Mouse (Mus musculus): ENCODE results near the gene Fbxw7. TPM values are rescaled to one million over a fixed set of nuclear protein-coding genes. Genes with fewer than 3 reads are reported as not detected.
A peak's percentile ranks its signal among the peaks of the same experiment; 100 is the strongest.

The Fbxw7 gene
- 13.8 and 14.1 TPM in 2 replicates for polyA plus RNA-seq (2016; fragmentation: Nextera tagmentation; extraction: Ambion mirVana)

- under 1% methylated on average over 70 of the region's 76 CpGs for WGBS
- Histone ChIP-seq H3K4me1 (peaks cover 20% of the 10 kb centered on the region), H3K27ac (peak within 1 kb of the TSS; percentile 94), H3K9ac (peak within 1 kb of the TSS; percentile 82), H3K9me3 (no peaks in the 10 kb centered on the region), H3K4me2 (replicated peaks) (peak within 1 kb of the TSS; percentile 95), H3K36me3 (no peaks in the 10 kb centered on the region), H3K4me3 (peak within 1 kb of the TSS; percentile 77), H3K27me3 (no peaks in the 10 kb centered on the region)
- ATAC-seq (ENCODE audit: insufficient number of reproducible peaks, insufficient read depth, low FRiP score, low TSS enrichment), result peak; percentile 62
Measured at GRCm38 (mm10) chr3:84814762-84815381, at the start of gene Fbxw7. Gene Fbxw7 (plus strand): TSS chr3:84815268.

DNA sequence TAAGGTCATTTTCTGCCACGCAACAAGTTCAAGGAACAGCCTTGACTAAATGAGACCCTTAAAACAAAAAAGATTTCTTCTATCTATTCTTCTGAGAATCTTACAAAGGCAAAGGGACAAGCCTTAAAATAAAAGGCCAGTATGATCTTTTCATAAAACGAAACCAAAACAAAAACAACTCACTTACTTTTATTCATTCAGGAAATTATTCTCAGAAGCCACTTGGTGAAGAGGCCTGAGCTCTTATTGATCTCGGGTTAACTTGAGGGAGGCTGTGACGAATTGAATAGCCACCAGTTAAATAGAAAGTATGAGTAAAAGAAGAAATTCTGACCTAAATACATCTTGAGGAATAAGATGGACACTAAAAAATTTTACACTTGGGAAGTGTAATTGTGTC is 46.1 kb upstream of the Fbxw7 start:
- no peaks in the 10 kb centered on the region for H3K36me3 ChIP-seq
- no peaks in the 10 kb centered on the region for H3K27me3 ChIP-seq
- no peaks in the 10 kb centered on the region for H3K9me3 ChIP-seq
- H3K4me2 ChIP-seq (replicated peaks), result no peak overlapping the region
- no peak for ATAC-seq (ENCODE audit: insufficient number of reproducible peaks, insufficient read depth, low FRiP score, low TSS enrichment)
- H3K4me3 ChIP-seq, result no peak overlapping the region
- no peaks in the 10 kb centered on the region for H3K4me1 ChIP-seq
- no peak overlapping the region for H3K27ac ChIP-seq
- H3K9ac ChIP-seq, result no peak overlapping the region
- 85% methylated on average over 4 of the region's 4 CpGs for WGBS

DNA sequence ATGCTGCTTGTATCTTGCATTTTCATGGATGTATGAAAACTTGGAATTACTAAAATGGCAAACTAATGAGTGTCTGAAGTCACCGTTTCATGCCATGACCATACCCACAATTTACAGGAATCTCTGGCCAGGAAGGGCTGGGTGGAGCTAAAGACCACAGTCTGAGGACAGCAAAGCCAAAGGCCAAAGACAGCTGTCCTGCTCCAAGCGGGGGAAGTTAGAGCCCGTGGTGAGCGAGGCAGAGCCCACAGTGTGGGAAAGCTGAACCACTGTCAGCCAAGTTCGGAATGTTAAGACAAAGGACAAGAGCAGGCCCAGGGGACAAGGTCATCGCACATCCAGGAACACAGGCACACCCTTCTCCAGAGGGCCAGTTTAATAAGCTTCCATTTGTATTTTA is 45.7 kb upstream of the Fbxw7 start:
- Histone ChIP-seq H3K27ac (no peak overlapping the region), H3K9me3 (no peaks in the 10 kb centered on the region), H3K27me3 (no peaks in the 10 kb centered on the region), H3K4me2 (replicated peaks) (no peak overlapping the region), H3K4me3 (no peak overlapping the region), H3K36me3 (no peaks in the 10 kb centered on the region), H3K9ac (no peak overlapping the region), H3K4me1 (no peaks in the 10 kb centered on the region)
- no peak for ATAC-seq (ENCODE audit: insufficient number of reproducible peaks, insufficient read depth, low FRiP score, low TSS enrichment)
- 74% methylated on average over 6 of the region's 6 CpGs for WGBS

GRCm38 (mm10) chr3:84770518-84770917 is 44.5 kb upstream of the Fbxw7 start:
- Histone ChIP-seq H3K9ac (no peak overlapping the region), H3K27ac (no peak overlapping the region), H3K4me3 (no peak overlapping the region), H3K27me3 (no peaks in the 10 kb centered on the region), H3K4me2 (replicated peaks) (no peak overlapping the region), H3K36me3 (no peaks in the 10 kb centered on the region), H3K9me3 (no peaks in the 10 kb centered on the region), H3K4me1 (peaks cover 2% of the 10 kb centered on the region; the same call in 1 of the 2 replicates)
- 87% methylated on average over 6 of the region's 6 CpGs for WGBS
- ATAC-seq (ENCODE audit: insufficient number of reproducible peaks, insufficient read depth, low FRiP score, low TSS enrichment), result no peak

GRCm38 (mm10) chr3:84771980-84772379 is 43.1 kb upstream of the Fbxw7 start:
- H3K4me3 ChIP-seq, result no peak overlapping the region
- WGBS, result 49% methylated on average over 2 of the region's 2 CpGs
- H3K9me3 ChIP-seq, result no peaks in the 10 kb centered on the region
- no peaks in the 10 kb centered on the region for H3K27me3 ChIP-seq
- no peak overlapping the region for H3K4me2 ChIP-seq (replicated peaks)
- H3K27ac ChIP-seq, result no peak overlapping the region
- H3K4me1 ChIP-seq, result peaks cover 13% of the 10 kb centered on the region; the same call in 1 of the 2 replicates
- ATAC-seq (ENCODE audit: insufficient number of reproducible peaks, insufficient read depth, low FRiP score, low TSS enrichment), result no peak
- no peak overlapping the region for H3K9ac ChIP-seq
- no peaks in the 10 kb centered on the region for H3K36me3 ChIP-seq

GRCm38 (mm10) chr3:84774246-84775066 is 40.6 kb upstream of the Fbxw7 start:
- H3K27ac ChIP-seq, result no peak overlapping the region
- WGBS, result 30% methylated on average over 8 of the region's 8 CpGs
- no peak for ATAC-seq (ENCODE audit: insufficient number of reproducible peaks, insufficient read depth, low FRiP score, low TSS enrichment)
- no peaks in the 10 kb centered on the region for H3K9me3 ChIP-seq
- peaks cover 13% of the 10 kb centered on the region; the same call in 1 of the 2 replicates for H3K4me1 ChIP-seq
- H3K4me3 ChIP-seq, result no peak overlapping the region
- H3K36me3 ChIP-seq, result no peaks in the 10 kb centered on the region
- H3K4me2 ChIP-seq (replicated peaks), result no peak overlapping the region
- H3K9ac ChIP-seq, result no peak overlapping the region
- no peaks in the 10 kb centered on the region for H3K27me3 ChIP-seq

DNA sequence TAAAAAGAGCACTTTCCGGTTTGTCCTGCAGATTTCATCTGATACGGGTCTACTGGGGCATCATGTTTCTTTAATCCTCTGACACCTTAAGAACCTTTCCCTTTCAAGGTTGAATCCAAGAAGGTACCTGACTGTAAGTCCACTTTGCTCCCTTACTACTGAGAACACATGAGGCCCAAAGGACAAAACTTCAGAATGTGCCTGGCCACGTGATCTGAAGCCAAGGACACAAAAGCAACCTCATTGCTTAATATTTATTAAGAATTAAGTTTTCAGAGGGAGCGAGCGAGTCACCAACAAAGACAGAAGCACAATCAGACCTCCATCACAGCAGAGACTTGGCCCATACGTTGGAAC is 40.0 kb upstream of the Fbxw7 start:
- Histone ChIP-seq H3K9ac (no peak overlapping the region), H3K27me3 (no peaks in the 10 kb centered on the region), H3K36me3 (no peaks in the 10 kb centered on the region), H3K4me3 (no peak overlapping the region), H3K9me3 (no peaks in the 10 kb centered on the region), H3K27ac (peak overlapping the region; percentile 42; the same call in 1 of the 2 replicates), H3K4me1 (peaks cover 13% of the 10 kb centered on the region; the same call in 1 of the 2 replicates), H3K4me2 (replicated peaks) (no peak overlapping the region)
- no peak for ATAC-seq (ENCODE audit: insufficient number of reproducible peaks, insufficient read depth, low FRiP score, low TSS enrichment)
- 65% methylated on average over 6 of the region's 6 CpGs for WGBS

DNA sequence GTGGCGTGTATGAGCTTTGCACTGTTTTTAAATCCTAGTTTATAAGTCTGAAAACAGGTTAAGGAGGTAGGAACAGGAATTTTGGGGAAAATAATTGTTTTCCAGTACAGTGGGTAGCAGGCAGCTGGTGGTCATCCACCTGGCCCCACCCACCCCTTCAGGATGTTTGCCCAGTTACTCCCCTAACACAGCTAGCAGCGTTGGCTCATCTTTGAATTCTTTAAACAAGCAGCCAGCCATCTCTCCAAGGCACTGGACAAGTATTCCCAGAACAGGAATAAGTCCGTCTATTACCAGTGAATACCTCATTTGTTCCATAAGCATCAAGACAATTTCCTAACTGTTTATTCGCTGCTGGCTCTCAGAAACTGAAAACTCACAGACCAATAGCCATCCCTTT is 39.5 kb upstream of the Fbxw7 start:
- no peak for ATAC-seq (ENCODE audit: insufficient number of reproducible peaks, insufficient read depth, low FRiP score, low TSS enrichment)
- Histone ChIP-seq H3K36me3 (no peaks in the 10 kb centered on the region), H3K9ac (no peak overlapping the region), H3K9me3 (no peaks in the 10 kb centered on the region), H3K27ac (peak overlapping the region; percentile 42; the same call in 1 of the 2 replicates), H3K4me2 (replicated peaks) (no peak overlapping the region), H3K27me3 (no peaks in the 10 kb centered on the region), H3K4me1 (peaks cover 13% of the 10 kb centered on the region; the same call in 1 of the 2 replicates), H3K4me3 (no peak overlapping the region)
- WGBS, result 47% methylated on average over 4 of the region's 4 CpGs

GRCm38 (mm10) chr3:84776084-84776483 is 39.0 kb upstream of the Fbxw7 start:
- no peaks in the 10 kb centered on the region for H3K27me3 ChIP-seq
- WGBS, result 66% methylated on average over 1 of the region's 1 CpGs

GRCm38 (mm10) chr3:84787914-84788313 is 27.2 kb upstream of the Fbxw7 start:
- Histone ChIP-seq H3K4me3 (no peak overlapping the region), H3K27me3 (no peaks in the 10 kb centered on the region), H3K27ac (no peak overlapping the region), H3K9ac (no peak overlapping the region), H3K9me3 (peaks cover 8% of the 10 kb centered on the region; the same call in 1 of the 2 replicates), H3K4me2 (replicated peaks) (no peak overlapping the region), H3K36me3 (no peaks in the 10 kb centered on the region), H3K4me1 (no peaks in the 10 kb centered on the region)
- WGBS, result 89% methylated on average over 4 of the region's 4 CpGs
- no peak for ATAC-seq (ENCODE audit: insufficient number of reproducible peaks, insufficient read depth, low FRiP score, low TSS enrichment)

More at GRCm38 (mm10) chr3:84776084-84776483, 39.0 kb upstream of the Fbxw7 start:
- H3K27ac ChIP-seq, result peak overlapping the region; percentile 42; the same call in 1 of the 2 replicates
- H3K4me1 ChIP-seq, result peaks cover 13% of the 10 kb centered on the region; the same call in 1 of the 2 replicates
- no peak overlapping the region for H3K4me2 ChIP-seq (replicated peaks)
- H3K36me3 ChIP-seq, result no peaks in the 10 kb centered on the region
- no peak overlapping the region for H3K9ac ChIP-seq
- no peak for ATAC-seq (ENCODE audit: insufficient number of reproducible peaks, insufficient read depth, low FRiP score, low TSS enrichment)
- H3K9me3 ChIP-seq, result no peaks in the 10 kb centered on the region
- no peak overlapping the region for H3K4me3 ChIP-seq

DNA sequence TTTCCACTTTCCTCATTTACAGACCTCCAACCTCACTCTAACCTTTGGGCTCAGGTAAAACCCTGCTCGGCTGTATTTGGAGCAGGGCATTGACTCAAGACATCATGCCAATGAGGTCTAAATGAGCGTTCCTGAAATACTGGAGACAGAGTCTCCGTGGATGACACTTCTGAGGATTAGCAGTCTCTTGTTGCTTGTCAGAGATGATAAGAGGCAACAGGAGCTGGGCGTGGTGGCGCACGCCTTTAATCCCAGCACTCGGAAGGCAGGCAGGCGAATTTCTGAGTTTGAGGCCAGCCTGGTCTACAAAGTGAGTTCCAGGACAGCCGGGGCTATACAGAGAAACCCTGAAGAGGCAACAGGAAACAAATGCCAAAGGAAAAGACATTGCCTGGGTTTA is 11.0 kb upstream of the Fbxw7 start:
- Histone ChIP-seq H3K9me3 (no peaks in the 10 kb centered on the region), H3K4me2 (replicated peaks) (no peak overlapping the region), H3K27me3 (no peaks in the 10 kb centered on the region), H3K4me3 (no peak overlapping the region), H3K4me1 (no peaks in the 10 kb centered on the region), H3K9ac (no peak overlapping the region), H3K27ac (no peak overlapping the region), H3K36me3 (no peaks in the 10 kb centered on the region)
- no peak for ATAC-seq (ENCODE audit: insufficient number of reproducible peaks, insufficient read depth, low FRiP score, low TSS enrichment)
- 78% methylated on average over 9 of the region's 9 CpGs for WGBS

- Histone ChIP-seq H3K9me3 (no peaks in the 10 kb centered on the region), H3K27ac (no peak overlapping the region), H3K4me2 (replicated peaks) (no peak overlapping the region), H3K4me3 (no peak overlapping the region), H3K36me3 (no peaks in the 10 kb centered on the region), H3K27me3 (no peaks in the 10 kb centered on the region), H3K9ac (no peak overlapping the region), H3K4me1 (no peaks in the 10 kb centered on the region)
- no peak for ATAC-seq (ENCODE audit: insufficient number of reproducible peaks, insufficient read depth, low FRiP score, low TSS enrichment)
- 75% methylated on average over 2 of the region's 2 CpGs for WGBS
Measured at GRCm38 (mm10) chr3:84806206-84806605, 8.9 kb upstream of the Fbxw7 start.
